Mouse (Mus musculus) G1E (cell line): Measurements from ENCODE around the gene Ppp1r26.

ENCODE experiments used
- CTCF ChIP-seq: IDR thresholded peaks from 2 replicates; pipeline ENCODE4 v1.5.1; 2012; ENCODE audit warnings: low read depth, low read length, inconsistent platforms, mixed read lengths
- TAL1 ChIP-seq: conservative IDR thresholded peaks from 2 replicates; pipeline ENCODE4 v1.6.1; 2012; ENCODE audit warnings: low read depth, low read length, inconsistent platforms, mixed read lengths

- TF ChIP-seq CTCF (no peak), TAL1 (no peak)
Measured at GRCm38 (mm10) chr2:28409144-28409543, 37.5 kb upstream of the Ppp1r26 start.
